Mouse (Mus musculus) layer of hippocampus, adult 8-10 months (tissue): ENCODE measurements at regions not wholly inside any gene's neighbourhood (a gene's known extent, or its start where the extent isn't known, plus 50 kb on each side); places are given as distances from the start of the nearest gene placed in this dataset.
A peak's percentile ranks its signal among the peaks of the same experiment; 100 is the strongest.

Experiments used
- DNase-seq, 2 experiments: peaks; one replicate each; pipeline ENCODE4 v3.0.0; 2022; ENCODE audit warnings: low spot score in 2 of 2

DNA sequence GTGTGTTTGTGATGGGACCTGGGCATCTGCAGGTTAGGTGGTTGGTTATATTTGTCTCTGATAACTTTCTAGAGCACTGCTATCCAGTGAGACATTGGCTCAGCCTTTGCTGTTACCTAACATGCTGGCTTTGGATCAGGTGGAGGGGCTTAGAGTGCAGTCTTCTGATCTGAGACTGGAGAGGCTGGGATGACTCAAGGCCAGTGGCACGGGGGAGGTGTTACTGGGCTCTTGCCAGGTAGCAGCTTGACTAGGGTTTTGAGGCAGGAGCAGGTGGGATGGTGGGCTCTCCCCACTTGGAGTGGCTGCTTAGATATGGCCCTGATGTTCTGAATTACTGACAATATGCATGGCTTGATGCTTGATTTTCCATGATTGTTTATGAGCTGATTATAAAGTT is 236.0 kb downstream of the Zfp704 start:
- no peak for DNase-seq

DNA sequence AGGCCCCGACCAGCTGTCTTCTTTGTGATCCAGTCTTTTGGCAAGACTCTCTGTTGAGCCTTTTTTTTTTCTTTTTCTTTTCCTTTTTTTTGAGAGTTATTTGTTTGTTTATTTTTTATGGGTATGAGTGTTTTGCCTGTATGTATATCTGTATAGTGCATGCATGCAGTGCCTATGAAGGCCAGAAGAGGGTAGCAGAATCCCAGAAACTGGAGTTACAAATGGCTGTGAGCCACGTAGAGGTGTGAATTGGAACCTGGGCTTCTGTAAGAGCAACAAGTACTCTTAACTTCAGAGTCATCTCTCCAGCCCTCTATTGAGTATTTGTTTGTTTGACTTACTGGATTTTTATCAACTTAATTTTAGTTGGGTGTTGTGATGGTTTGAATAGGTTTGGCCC is 239.8 kb downstream of the Zfp704 start:
- DNase-seq = no peak

DNA sequence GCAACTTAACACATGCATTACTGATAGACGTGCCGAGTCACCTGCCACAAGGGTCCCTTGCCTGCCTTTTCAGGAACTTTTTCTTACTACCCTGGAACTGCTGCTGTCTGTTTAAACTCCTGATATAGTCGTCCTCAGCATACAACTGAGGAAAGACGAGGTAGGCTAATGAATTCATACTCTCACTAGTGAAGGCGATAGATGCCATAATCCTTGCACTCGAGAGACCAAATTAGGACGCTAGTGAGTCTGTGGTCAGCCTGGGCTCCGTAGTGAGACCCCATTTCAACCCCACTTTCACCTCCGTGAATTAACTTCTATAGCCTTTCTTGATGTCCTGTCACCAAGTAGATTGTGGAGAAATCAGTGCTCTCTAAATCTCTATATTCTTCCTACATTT is 244.1 kb downstream of the Zfp704 start:
- no peak for DNase-seq

DNA sequence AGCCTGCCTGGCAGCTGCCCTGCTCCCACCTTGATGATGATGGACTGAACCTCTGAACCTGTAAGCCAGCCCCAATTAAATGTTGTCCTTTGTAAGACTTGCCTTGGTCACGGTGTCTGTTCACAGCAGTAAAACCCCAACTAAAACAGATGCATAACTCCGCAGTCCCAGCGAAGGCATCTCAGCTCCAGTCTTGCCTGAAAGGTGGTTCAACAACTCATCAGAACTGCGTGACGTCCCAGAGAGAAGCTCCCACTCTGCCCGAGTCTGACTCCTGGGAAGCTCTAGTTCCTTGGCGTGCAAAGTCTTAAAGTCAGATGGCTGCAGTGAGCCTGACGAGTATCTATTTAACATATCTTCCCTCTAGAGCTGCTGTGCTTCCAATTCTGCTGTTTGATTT is 250.7 kb downstream of the Zfp704 start:
- DNase-seq = no peak

DNA sequence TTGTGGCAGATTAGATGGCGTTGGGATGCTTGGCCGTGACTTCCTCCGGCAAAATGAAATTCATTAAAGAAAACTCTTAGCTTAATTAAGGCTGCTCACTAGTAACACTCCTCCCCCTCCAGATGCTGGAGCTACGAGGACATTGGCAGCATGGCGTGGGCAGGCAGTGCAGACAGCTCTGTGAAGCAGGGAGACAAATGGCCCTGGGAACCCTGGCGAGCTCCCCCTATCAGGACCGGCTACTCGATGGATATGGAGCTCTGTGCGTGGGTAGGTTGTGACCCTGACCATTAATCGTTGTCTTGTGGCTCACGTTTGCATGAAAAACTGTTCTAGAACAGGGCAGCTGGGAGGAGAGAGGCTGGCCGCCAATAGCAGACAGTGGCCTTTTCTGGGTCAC is 251.8 kb downstream of the Zfp704 start:
- no peak for DNase-seq

DNA sequence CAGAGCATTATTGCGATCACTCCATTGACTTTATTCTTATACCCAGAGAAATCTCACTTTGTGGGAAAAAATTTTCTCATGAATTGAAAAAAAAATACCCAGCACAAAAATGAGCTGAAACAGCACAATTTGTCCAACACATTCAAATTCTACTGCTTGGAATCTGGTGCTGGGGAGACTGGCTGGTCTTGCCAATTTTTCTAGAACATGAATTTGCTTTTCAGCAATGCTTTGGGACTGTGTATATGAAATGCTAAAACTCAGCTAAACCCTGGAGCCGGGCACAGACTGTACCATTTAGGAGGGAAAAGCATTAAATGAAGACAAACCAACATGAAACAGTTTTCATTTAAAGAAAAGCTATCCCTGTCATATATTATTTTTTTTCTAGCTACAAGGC is 252.2 kb downstream of the Zfp704 start:
- DNase-seq = peak in 1 of 2 experiments; percentile 23

DNA sequence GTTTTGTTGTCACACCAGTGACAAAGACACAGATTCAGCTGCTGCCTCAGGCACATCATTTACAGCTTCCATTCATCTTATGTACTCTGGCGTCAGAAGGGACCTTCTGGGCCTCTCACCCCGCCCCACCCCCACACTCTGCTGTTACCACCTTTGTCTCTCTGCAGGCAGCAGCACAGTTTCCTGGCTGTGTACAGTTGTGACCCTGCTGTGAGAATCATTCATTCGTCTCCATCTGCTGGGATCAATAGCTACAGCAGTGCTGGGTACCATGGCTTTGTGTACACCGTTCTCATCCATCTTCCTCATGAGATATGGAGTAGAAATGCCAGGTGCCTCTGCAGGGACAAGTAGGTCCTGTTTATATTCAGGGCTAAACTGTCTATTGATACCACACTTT is 254.0 kb downstream of the Zfp704 start:
- DNase-seq = no peak

DNA sequence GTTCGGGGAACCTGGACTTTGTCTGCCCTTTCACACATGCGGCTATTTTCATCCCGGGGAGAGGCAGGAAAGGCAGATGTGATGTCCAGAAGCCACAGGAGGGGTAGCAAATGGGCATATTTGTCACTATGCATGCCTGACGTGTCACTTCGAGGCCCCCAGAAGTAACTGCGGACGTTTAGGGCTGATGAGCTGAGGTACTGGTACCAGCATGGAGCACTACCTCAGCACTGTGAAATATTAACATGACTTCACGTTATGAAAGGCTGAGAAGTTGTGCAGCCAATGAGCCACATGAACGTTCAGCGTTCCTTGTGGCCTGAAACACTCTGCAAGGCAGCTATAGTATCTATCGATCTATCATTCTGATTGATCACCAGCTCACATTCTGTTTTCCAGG is 255.1 kb downstream of the Zfp704 start:
- no peak for DNase-seq

DNA sequence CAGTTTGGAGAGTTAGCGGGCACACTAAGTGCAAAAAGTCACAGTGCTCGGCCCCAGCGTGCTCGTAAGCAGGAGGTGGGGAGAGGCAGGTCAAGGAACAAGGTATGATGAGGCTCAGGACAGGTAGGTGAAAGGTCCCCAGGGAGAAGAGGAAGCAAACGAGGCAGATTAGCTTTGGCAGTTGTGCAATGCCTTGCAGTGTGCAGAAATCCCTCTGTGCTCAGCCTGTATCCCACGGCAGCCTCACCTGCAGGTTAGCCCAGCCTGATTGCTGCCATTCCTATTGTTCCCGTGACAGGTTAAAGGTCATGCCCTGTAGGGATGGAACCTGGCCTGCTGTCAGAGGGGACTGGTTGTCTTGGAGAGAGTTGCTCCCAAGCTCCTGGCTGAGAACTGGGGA is 257.6 kb downstream of the Zfp704 start:
- no peak for DNase-seq

DNA sequence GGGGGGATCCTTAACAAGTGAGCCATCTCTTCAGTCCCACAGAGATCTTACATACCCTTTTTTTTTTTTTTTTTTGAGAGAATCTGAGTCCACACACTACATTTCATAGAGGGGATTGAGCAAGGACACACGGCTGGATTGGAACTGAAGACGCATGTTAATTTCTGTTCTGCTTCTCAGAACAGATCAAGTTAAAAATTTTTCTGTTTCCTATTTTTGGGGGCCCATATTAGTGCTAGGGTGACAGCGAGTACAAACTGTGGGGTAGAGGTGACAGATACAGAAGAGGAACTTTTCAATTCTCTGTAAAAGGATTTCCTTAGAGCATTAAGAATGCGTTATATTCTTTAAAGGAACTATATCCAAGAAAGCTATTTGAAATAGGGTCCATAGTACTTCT is 260.1 kb downstream of the Zfp704 start:
- no peak for DNase-seq

DNA sequence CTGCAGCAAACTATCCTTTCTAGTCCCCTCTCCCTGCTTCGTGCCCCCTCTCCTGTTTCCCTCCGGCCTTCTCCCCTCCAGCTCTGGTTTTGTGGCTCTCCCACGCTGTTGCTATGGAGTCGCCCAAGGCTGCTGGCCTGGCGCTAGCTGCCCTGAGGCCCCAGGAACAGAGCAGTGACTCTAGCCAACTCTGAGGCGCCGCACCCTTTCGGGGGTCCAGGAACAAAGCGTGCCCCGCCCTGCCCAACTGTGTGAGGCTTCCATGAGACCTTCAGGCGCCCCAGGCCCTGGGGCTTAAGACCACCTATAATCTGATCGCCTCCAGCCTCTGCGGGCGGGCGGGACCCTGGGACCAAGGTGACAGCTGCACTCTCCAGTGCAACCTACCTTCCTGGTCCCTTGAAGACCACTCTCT is 262.4 kb downstream of the Zfp704 start:
- no peak for DNase-seq

DNA sequence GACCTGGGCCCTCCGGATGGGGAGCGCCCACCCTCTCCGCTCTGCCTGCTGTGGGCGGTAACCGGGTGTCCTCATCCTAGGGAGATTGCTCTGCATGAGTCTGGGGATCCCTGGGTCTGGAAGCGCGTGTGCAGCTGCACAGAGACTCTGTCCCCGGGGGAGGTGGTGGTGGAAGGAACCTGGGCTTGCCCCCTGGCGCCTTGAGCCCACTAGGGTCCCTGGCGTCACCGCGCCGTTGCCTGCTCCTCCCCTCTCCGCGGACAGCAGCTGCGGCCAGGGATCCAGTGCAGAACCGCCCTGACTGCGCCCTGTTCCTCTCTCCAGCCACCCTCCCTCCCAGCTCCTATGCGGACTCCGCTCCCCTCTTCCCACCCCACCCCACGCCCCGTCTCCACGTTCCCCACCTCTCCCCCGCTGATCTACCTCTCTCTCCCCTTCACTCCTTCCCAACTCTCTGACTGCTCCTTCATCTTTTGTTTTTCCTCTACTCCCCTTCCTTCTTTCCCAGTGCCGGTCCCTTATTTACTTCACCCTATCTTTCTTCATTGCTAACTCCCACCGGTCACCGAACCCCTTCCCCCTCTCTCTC is 262.9 kb downstream of the Zfp704 start:
- DNase-seq = no peak

DNA sequence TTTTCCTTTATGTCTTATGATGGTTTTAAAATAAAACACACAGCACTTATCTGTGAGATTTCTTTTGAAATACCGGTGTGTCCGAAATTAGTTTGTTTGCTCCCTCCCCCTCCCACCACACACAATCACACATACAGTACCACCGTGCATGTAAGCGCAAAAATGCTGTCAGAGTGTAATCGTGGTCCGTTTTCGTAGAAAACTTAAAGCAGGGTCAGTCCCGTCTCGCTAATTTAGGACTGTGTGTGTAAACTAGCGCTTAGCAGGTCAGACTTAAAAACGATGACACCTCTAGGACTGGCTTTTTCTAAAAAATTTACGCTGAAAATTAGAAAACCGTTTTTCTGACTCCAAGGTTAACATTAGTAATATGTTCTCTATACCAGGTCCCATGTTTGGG is 263.5 kb downstream of the Zfp704 start:
- no peak for DNase-seq

DNA sequence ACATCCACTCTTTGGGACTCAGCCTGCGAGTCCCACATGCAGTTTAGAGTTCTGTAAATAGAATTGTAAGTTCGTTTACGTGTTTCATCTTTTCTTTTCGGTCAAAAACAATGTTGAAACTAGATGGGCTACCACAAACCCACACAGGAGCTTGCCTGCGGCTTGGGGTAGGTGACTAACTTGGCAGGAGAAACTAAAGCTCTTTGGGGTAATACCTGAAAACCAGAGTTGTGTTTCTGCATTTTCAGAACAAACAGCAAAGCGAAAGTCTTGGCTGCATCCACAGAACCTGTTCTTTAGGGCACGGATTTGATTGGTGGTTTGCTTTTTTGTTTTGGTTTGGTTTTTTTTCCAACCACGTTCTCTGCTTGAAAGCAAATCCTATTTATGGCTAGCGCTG is 264.0 kb downstream of the Zfp704 start:
- DNase-seq = no peak

DNA sequence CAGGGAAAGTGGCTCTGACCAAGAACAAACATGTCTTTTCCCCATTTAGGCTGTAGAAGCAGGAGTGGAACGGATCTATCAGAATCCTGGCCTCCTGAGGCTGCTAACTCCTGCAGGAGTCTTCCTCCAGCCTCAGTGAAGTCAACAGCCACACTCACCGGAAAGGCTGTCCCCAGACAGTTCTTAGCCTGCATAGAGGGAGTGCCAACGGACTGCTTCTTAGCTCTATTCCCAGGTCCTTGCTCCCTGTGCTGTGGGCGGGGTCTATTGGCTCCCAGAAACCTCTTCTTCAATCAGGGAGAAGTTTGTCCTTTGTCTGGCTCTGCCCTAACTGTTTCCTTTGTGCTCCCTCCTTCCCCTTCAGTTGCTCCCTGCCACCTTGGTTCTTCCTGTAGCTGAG is 266.3 kb downstream of the Zfp704 start:
- DNase-seq = no peak

DNA sequence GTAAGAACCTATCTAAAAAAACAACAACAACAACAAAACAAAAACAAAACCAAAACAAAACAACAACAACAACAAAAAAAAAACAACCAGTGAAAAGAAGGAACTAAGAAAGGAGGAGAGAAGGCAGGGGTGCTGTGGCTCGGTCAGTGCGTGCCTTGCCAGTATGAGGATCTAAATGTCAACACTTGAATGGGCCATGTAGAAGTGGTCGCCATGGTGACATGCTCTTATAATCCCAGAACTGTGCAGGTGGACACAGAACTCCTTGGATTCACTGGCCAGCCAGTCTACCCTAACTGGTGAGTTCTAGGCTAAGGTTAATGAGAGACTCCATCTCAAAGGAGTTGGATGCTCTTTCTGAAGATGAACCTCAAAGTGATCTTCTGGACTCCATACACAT is 267.7 kb downstream of the Zfp704 start:
- DNase-seq = no peak

DNA sequence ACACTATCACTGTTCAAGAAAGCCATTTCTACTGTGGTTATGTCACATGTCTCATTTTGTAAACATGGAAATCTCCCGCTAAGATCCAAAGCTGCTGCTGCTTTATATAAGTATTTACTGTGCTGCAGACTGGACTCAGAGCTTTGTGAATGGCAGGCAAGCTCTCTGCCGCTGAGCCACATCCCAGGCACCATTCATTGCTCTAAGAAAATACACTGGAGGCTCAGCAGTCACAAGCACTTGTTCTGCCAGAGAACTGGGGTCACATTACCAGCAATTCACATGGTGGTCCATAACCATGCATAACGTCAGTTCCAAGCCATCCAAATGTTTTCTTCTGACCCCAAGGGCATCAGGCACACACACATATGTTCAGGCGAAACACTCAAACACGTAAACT is 268.2 kb downstream of the Zfp704 start:
- DNase-seq = no peak

DNA sequence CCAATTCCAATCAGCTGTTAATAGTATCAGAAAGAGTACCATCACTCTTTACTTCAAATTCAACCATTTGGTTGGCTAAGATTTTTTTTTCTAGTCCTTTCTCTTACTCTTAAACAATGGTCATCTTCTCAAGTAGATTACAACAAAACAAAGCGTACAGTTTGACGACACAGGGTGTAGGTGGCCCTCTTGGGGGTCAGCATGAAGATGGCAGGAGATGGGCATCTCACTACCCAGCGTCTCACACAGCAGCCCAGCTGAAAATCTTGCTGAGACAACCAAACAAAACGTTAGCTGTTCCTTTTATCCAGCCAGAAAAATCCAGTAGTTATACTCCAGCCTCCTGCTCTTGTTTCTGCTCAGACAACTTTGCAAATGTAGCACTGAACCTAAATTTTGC is 268.6 kb downstream of the Zfp704 start:
- no peak for DNase-seq

DNA sequence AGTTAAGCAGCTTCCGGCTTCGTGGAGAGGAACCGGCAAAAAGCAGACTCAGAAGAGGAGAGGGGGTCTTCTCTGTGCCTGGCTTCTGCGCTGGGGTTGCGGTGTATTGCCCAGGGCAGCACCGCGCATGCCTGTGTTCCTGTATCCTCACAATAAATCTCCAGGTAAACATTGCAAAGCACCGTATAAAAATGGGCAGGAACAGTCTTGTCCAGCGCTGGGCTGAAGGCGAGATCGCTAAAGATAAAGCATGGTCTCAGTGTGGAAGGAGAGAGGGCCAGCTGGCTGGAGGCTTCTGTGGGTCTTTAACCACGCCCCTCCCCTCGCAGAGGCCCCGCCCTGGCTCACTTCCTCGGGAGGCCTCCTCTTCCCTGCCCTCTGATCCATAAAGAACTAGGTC is 269.1 kb downstream of the Zfp704 start:
- no peak for DNase-seq

DNA sequence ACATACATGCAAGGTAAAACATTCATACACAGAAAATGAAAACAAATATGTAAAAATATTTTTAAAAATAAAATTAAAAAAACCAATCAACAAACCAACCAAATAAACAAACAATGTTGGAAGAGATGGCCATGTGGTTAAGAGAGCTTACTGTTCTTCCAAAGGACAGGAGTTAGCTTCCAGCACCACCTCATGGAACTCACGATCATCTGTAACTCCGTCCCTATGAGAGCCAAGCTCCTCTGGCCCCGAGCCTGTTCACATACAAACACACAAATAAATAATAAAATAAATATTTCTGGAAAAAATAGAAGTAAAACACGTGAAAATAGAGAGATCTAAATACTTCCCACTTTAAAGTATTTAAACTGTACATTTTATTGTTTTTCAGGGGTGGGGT is 269.5 kb downstream of the Zfp704 start:
- no peak for DNase-seq

DNA sequence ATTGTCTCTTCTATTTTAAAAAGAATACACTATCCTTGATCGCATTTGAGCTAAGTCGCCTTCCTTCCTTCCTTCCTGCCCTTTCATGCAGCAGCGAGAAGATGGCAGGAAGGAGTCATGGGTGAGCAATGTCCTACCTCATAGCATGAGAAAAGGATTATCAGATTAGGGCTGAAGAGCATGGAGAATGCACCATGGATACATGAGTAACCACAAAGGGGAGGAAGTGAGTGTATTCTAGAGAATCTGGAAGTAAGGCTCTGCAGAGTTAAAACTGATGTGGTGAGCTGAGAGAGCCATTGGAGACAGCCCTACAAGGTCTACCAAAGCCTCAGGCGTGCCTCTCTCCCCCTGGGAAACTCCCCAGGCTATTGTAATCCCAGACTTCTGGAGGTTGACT is 270.2 kb downstream of the Zfp704 start:
- no peak for DNase-seq

DNA sequence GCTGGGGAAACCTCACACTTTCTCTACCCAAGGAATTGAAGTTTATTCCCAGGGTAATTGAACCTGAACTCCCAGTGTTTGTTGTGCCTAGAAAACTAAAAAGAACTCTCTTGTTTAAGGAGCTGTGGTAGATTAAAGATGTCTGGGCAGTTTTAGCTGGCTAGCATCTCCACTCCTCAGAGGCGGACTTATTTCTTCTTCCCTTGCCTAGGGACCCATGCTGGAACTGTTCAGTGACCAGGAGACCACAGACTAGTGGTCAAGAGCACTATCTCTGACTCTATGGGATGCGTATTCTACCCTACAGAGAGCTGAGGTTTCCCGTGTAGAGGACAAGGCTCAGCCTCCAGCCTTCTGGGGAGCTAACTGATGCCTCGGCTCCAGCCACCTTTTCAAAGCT is 274.3 kb downstream of the Zfp704 start:
- no peak for DNase-seq
